ENCODE assay signal across 8 mouse cellular contexts in genomic region chr10:21994431-21994914, GRCm38 (mm10).
DNase-seq lines count a peak whose midpoint lies in the region; ATAC-seq lines count a peak whose summit lies in the region.

No protein-coding gene starts in this region.

- under 1% methylated on average over 40 of the region's 40 CpGs for WGBS in embryonic facial prominence, embryonic 10.5 days
- WGBS in midbrain, embryonic 11.5 days = under 1% methylated on average over 40 of the region's 40 CpGs

- ATAC-seq in granulocyte monocyte progenitor cell, adult 5-6 weeks (replicated peaks; ENCODE audit: poor library complexity, severe bottlenecking) = peak; percentile 75
- ATAC-seq in midbrain, embryonic 11.5 days (ENCODE audit: low FRiP score) = peak; percentile 97

- peaks cover 29% of the 10 kb centered on the region for H3K36me3 ChIP-seq in embryonic facial prominence, embryonic 10.5 days (replicated peaks)
- H3K36me3 ChIP-seq in midbrain, embryonic 11.5 days (ENCODE audit: control insufficient read depth, insufficient read depth, low read length) = no peaks in the 10 kb centered on the region

- H3K4me2 ChIP-seq in midbrain, embryonic 11.5 days = peak overlapping the region; percentile 87

- peak overlapping the region; percentile 75 for H3K9ac ChIP-seq in midbrain, embryonic 11.5 days (ENCODE audit: low read length)

- H3K27me3 ChIP-seq in embryonic facial prominence, embryonic 10.5 days (replicated peaks; ENCODE audit: low read depth, poor library complexity, severe bottlenecking) = peaks cover 18% of the 10 kb centered on the region
- peaks cover 14% of the 10 kb centered on the region for H3K27me3 ChIP-seq in midbrain, embryonic 11.5 days (ENCODE audit: control insufficient read depth, insufficient read depth, low read length)

- peaks cover 34% of the 10 kb centered on the region for H3K4me1 ChIP-seq in embryonic facial prominence, embryonic 10.5 days
- peaks cover 8% of the 10 kb centered on the region; the same call in 1 of the 2 replicates for H3K4me1 ChIP-seq in midbrain, embryonic 11.5 days (ENCODE audit: control insufficient read depth, insufficient read depth, low read length)

- intact Hi-C loops in left cerebral cortex, postnatal 4 days (cut with DNase I) = loop anchor here (2.0 to 10.0 kb wide), 5 partner anchors 112 to 530 kb away; partner anchors contain the start of gene Sgk1

- H3K9me3 ChIP-seq in embryonic facial prominence, embryonic 10.5 days = no peaks in the 10 kb centered on the region
- H3K9me3 ChIP-seq in midbrain, embryonic 11.5 days (ENCODE audit: control insufficient read depth, low read length) = no peaks in the 10 kb centered on the region

- peak; percentile 99 for DNase-seq in adrenal gland, postnatal 14 days
- peak; percentile 95 for DNase-seq in embryonic facial prominence, embryonic 10.5 days (ENCODE audit: low spot score)
- DNase-seq in kidney, adult 11 months = peak; percentile 96
- DNase-seq in left cerebral cortex, postnatal 4 days = peak; percentile 97
- DNase-seq in midbrain, embryonic 11.5 days (ENCODE audit: low spot score, missing footprints) = peak; percentile 99
- DNase-seq in right cerebral cortex, postnatal 4 days = peak; percentile 92
- DNase-seq in yolk sac, embryonic 10.5 days (ENCODE audit: low spot score) = peak; percentile 94

- H3K27ac ChIP-seq in embryonic facial prominence, embryonic 10.5 days (replicated peaks) = peak overlapping the region; percentile 89
- H3K27ac ChIP-seq in midbrain, embryonic 11.5 days (ENCODE audit: low read depth, low read length) = peak overlapping the region; percentile 20; the same call in 1 of the 2 replicates

- peak overlapping the region; percentile 71 for H3K4me3 ChIP-seq in embryonic facial prominence, embryonic 10.5 days
- H3K4me3 ChIP-seq in midbrain, embryonic 11.5 days (ENCODE audit: low read depth, low read length) = peak overlapping the region; percentile 60

Comparison
In these comparisons a context has a peak if more than half of its experiments do, and no peak if none do; other contexts are left out.
1. Peak in every context shown above with its lines: DNase-seq, ATAC-seq, H3K4me3 ChIP-seq and H3K27ac ChIP-seq.